13 mouse cellular contexts compared by ENCODE assay signal in the genomic region with DNA sequence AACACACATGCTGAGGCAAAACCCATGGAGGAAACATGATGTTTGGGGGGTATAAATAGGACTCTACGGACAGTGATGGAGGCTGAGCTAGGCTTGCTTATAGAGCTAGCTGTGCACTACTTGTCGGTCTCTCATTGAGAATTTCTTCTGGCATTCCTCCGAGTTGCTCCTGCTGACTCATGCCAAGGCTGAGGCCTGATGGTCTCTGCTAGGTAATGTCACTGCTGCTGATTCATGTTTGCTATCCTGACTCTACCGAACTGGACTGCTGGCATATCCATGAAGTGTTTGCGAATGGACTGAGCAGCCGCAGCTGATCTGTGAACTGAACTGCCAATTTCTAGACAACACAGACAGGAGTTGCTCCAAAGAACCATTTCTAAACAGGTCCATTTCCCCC.
A peak's percentile ranks its signal among the peaks of the same experiment; 100 is the strongest.
DNase-seq lines count a peak whose midpoint lies in the region.
"Had no signal": no experiment of that assay in that cellular context is flagged by ENCODE, and none has a peak within 500 bp of the region (broad histone marks: within the 10 kb centered on the region; RNA-seq: fewer than 3 reads in every experiment).

No protein-coding gene starts in this region.

- DNase-seq in 3T3-L1 (ENCODE audit: low read depth, low spot score) = peak; percentile 78
- DNase-seq in NIH3T3 (ENCODE audit: low read depth) = peak; percentile 15
- peak; percentile 71 for DNase-seq in adrenal gland, adult 8-10 months
- DNase-seq in adrenal gland, postnatal 36 days = peak; percentile 81
- DNase-seq in natural killer cell, adult 2 months (ENCODE audit: low spot score in 2 of 2) = no peak
- no peak for DNase-seq in thymus, postnatal 25 days
- DNase-seq in neural tube, embryonic 10.5 days (ENCODE audit: extremely low spot score, low spot score) = no peak
- DNase-seq: B cell, adult 2 months; cerebellum, adult 18-20 months; cerebellum, adult 9-11 months; cerebellum, postnatal 36 days; gastrocnemius, adult 2 months; gastrocnemius, postnatal 25 days had no signal

Comparison
In these comparisons a context has a peak if more than half of its experiments do, and no peak if none do; other contexts are left out.
1. DNase-seq: peak in 3T3-L1 (single experiment), NIH3T3 (single experiment), adrenal gland, adult 8-10 months (single experiment) and adrenal gland, postnatal 36 days (2 of 2); none in natural killer cell, adult 2 months (0 of 2), thymus, postnatal 25 days (single experiment) and neural tube, embryonic 10.5 days (single experiment).